Mouse (Mus musculus): ENCODE data around the gene Limk1. TPM values are rescaled to one million over a fixed set of nuclear protein-coding genes. Genes with fewer than 3 reads are reported as not detected.

Gene Limk1
- polyA plus RNA-seq, 1 experiment from 2014 or later: 10.3 TPM

Other genes starting within 250 kb of the Limk1 start
- 75.6 and 79.9 TPM in 2 replicates for gene Gtf2ird1, start 231.9 kb downstream of the Limk1 start, polyA plus RNA-seq (2014; fragmentation: Nextera tagmentation; extraction: Ambion mirVana)
- 7.6 and 8.1 TPM in 2 replicates for gene Clip2, start 136.2 kb downstream of the Limk1 start, polyA plus RNA-seq (2014; fragmentation: Nextera tagmentation; extraction: Ambion mirVana)
- gene Syna, start 128.4 kb downstream of the Limk1 start, polyA plus RNA-seq (2014; fragmentation: Nextera tagmentation; extraction: Ambion mirVana): not detected in 2 replicates
- gene Rfc2, start 107.2 kb downstream of the Limk1 start, polyA plus RNA-seq (2014; fragmentation: Nextera tagmentation; extraction: Ambion mirVana): 309 and 324 TPM in 2 replicates
- gene Lat2, start 73.6 kb downstream of the Limk1 start, polyA plus RNA-seq (2014; fragmentation: Nextera tagmentation; extraction: Ambion mirVana): 1.4 TPM in 2 replicates
- 457 and 469 TPM in 2 replicates for gene Eif4h, start 49.1 kb downstream of the Limk1 start, polyA plus RNA-seq (2014; fragmentation: Nextera tagmentation; extraction: Ambion mirVana)
- gene Eln, start 58.7 kb upstream of the Limk1 start, polyA plus RNA-seq (2014; fragmentation: Nextera tagmentation; extraction: Ambion mirVana): 2.6 and 3.1 TPM in 2 replicates
- not detected in 2 replicates for gene Tmem270, start 218.1 kb upstream of the Limk1 start, polyA plus RNA-seq (2014; fragmentation: Nextera tagmentation; extraction: Ambion mirVana)
- gene Cldn13, start 226.9 kb upstream of the Limk1 start, polyA plus RNA-seq (2014; fragmentation: Nextera tagmentation; extraction: Ambion mirVana): 2.4 and 4.0 TPM in 2 replicates
- 8.7 and 11.6 TPM in 2 replicates for gene Mettl27, start 243.8 kb upstream of the Limk1 start, polyA plus RNA-seq (2014; fragmentation: Nextera tagmentation; extraction: Ambion mirVana)

Data from neural tube, embryonic 11.5 days (tissue).